Comparison of ENCODE assay signal across 12 mouse cellular contexts in genomic region chr15:77338451-77338850, GRCm38 (mm10). TPM values are rescaled to one million over a fixed set of nuclear protein-coding genes. Genes with fewer than 3 reads are reported as not detected.
DNase-seq lines count a peak whose midpoint lies in the region; ATAC-seq lines count a peak whose summit lies in the region.
"Had no signal": no experiment of that assay in that cellular context is flagged by ENCODE, and none has a peak within 500 bp of the region (broad histone marks: within the 10 kb centered on the region; RNA-seq: fewer than 3 reads in every experiment).

No protein-coding gene starts in this region.

- H3K4me3 ChIP-seq in erythroblast, embryonic 14.5 days (replicated peaks) = peak overlapping the region; percentile 22
- no peak overlapping the region for H3K4me3 ChIP-seq in liver, embryonic 13.5 days (replicated peaks)
- H3K4me3 ChIP-seq: embryonic facial prominence, embryonic 12.5 days; heart, embryonic 15.5 days; megakaryocyte, embryonic 14.5 days had no signal

- no peak overlapping the region for H3K9ac ChIP-seq in liver, embryonic 13.5 days
- H3K9ac ChIP-seq: embryonic facial prominence, embryonic 12.5 days; heart, embryonic 15.5 days had no signal

- peaks cover 12% of the 10 kb centered on the region for H3K27me3 ChIP-seq in erythroblast, embryonic 14.5 days (ENCODE audit: control insufficient read depth)
- H3K27me3 ChIP-seq in liver, embryonic 13.5 days = 0 out of 2 replicates have a peak, but pooled peaks cover 15% of the 10 kb centered on the region
- H3K27me3 ChIP-seq: embryonic facial prominence, embryonic 12.5 days; heart, embryonic 15.5 days had no signal

- peak overlapping the region; percentile 50; the same call in 1 of the 2 replicates for H3K27ac ChIP-seq in liver, embryonic 13.5 days
- H3K27ac ChIP-seq: embryonic facial prominence, embryonic 12.5 days; heart, embryonic 15.5 days had no signal

- no peaks in the 10 kb centered on the region; the same call in 1 of the 2 replicates for H3K4me1 ChIP-seq in erythroblast, embryonic 14.5 days (ENCODE audit: control insufficient read depth)
- H3K4me1 ChIP-seq in liver, embryonic 13.5 days (replicated peaks) = peaks cover 24% of the 10 kb centered on the region

- peak overlapping the region; percentile 15 for H3K4me2 ChIP-seq in liver, embryonic 13.5 days
- H3K4me2 ChIP-seq: embryonic facial prominence, embryonic 12.5 days; heart, embryonic 15.5 days had no signal

- no peaks in the 10 kb centered on the region for H3K36me3 ChIP-seq in erythroblast, embryonic 14.5 days (ENCODE audit: control insufficient read depth)
- H3K36me3 ChIP-seq in liver, embryonic 13.5 days = no peaks in the 10 kb centered on the region
- H3K36me3 ChIP-seq: embryonic facial prominence, embryonic 12.5 days; heart, embryonic 15.5 days had no signal

- H3K9me3 ChIP-seq in erythroblast, embryonic 14.5 days (ENCODE audit: control insufficient read depth, low read length) = no peaks in the 10 kb centered on the region
- H3K9me3 ChIP-seq in liver, embryonic 13.5 days (replicated peaks) = no peaks in the 10 kb centered on the region
- H3K9me3 ChIP-seq: embryonic facial prominence, embryonic 12.5 days; heart, embryonic 15.5 days; megakaryocyte, embryonic 14.5 days had no signal

- no peak for ATAC-seq in erythroblast, adult 5-6 weeks (replicated peaks; ENCODE audit: low FRiP score, poor library complexity, severe bottlenecking)
- peak; percentile 73 for ATAC-seq in liver, embryonic 13.5 days (ENCODE audit: low read depth)
- no peak for ATAC-seq in megakaryocyte-erythroid progenitor cell, adult 5-6 weeks (replicated peaks; ENCODE audit: low FRiP score, low TSS enrichment, poor library complexity, severe bottlenecking)

- peak; percentile 45 for DNase-seq in urinary bladder, postnatal 14 days (ENCODE audit: low spot score)
- DNase-seq in urinary bladder, postnatal 10 days (ENCODE audit: low spot score) = no peak
- DNase-seq in liver, embryonic 13.5 days = no peak
- no peak for DNase-seq in thymus, postnatal 14 days
- no peak for DNase-seq in embryo, embryonic 9.5 days (ENCODE audit: extremely low spot score)
- DNase-seq: adrenal gland, postnatal 10 days had no signal

- WGBS in liver, embryonic 13.5 days (ENCODE audit: insufficient replicate concordance) = 54% methylated on average over 7 of the region's 7 CpGs

RNA-seq across cellular contexts. Expression of gene Rbfox2, which starts 31.6 kb away (rescaled TPM):
- 0.11 TPM in 1 of 2 replicates, not detected in the other for polyA plus RNA-seq in erythroblast, embryonic 14.5 days (2012)
- total RNA-seq in erythroblast, adult 5-6 weeks (2015; ENCODE audit: low replicate concordance) = not detected in 2 replicates
- total RNA-seq in erythroblast, adult 5-6 weeks (2017; ENCODE audit: low replicate concordance) = not detected in 2 replicates
- polyA plus RNA-seq in liver, embryonic 13.5 days (2015; fragmentation: Nextera tagmentation; extraction: Ambion mirVana) = 6.7 and 9.5 TPM in 2 replicates
- total RNA-seq in megakaryocyte-erythroid progenitor cell, adult 5-6 weeks (2014; fragmentation: Nextera tagmentation) = 0.37 and 1.8 TPM in 2 replicates
- 0.28 and 1.4 TPM in 2 replicates for total RNA-seq in megakaryocyte-erythroid progenitor cell, adult 5-6 weeks (2017)
